Mouse (Mus musculus) neural tube, embryonic 15.5 days (tissue): ENCODE data around the gene Gm17651. TPM values are rescaled to one million over a fixed set of nuclear protein-coding genes. Genes with fewer than 3 reads are reported as not detected.

Source experiments
- ATAC-seq: fragments of 200-750 bp; cut with Nextera tagmentation; 2 replicates; pipeline ENCODE4 v1.8.0; 2017; ENCODE audit warnings: mild to moderate bottlenecking, moderate TSS enrichment, moderate library complexity; ENCODE audit not compliant: low FRiP score
- H3K27ac ChIP-seq: fragments of 300-500 bp; sonication (generic); replicated peaks from 2 replicates; pipeline ENCODE4 v1.5.1; 2015; ENCODE audit warnings: mild to moderate bottlenecking, inconsistent platforms
- H3K27me3 ChIP-seq: fragments of 300-500 bp; sonication (generic); replicated peaks from 2 replicates; pipeline ENCODE4 v1.6.1; 2015; ENCODE audit warnings: inconsistent platforms
- H3K36me3 ChIP-seq: fragments of 300-500 bp; sonication (generic); 2 replicates; pipeline ENCODE4 v1.6.1; 2015; ENCODE audit warnings: inconsistent platforms
- H3K4me1 ChIP-seq: fragments of 300-500 bp; sonication (generic); 2 replicates; pipeline ENCODE4 v1.6.1; 2015; ENCODE audit warnings: inconsistent platforms
- H3K4me2 ChIP-seq: fragments of 300-500 bp; sonication (generic); 2 replicates; pipeline ENCODE4 v1.6.1; 2015; ENCODE audit warnings: inconsistent platforms, mild to moderate bottlenecking, moderate library complexity
- H3K4me3 ChIP-seq: fragments of 300-500 bp; sonication (generic); replicated peaks from 2 replicates; pipeline ENCODE4 v1.5.1; 2015; ENCODE audit warnings: mild to moderate bottlenecking, inconsistent platforms
- H3K9ac ChIP-seq: fragments of 300-500 bp; sonication (generic); replicated peaks from 2 replicates; pipeline ENCODE4 v1.6.1; 2015; ENCODE audit warnings: mild to moderate bottlenecking, inconsistent platforms
- H3K9me3 ChIP-seq: fragments of 300-500 bp; sonication (generic); replicated peaks from 2 replicates; pipeline ENCODE4 v1.6.1; 2016; ENCODE audit warnings: inconsistent platforms
- WGBS: fragments of 180-500 bp; shearing (Covaris S2); methylation state at CpG from one replicate; pipeline ENCODE4 v1.1.7; 2015; ENCODE audit warnings: mixed read lengths; 5-methylcytosine and 5-hydroxymethylcytosine counted together
- polyA plus RNA-seq: library from polyadenylated mRNA; unstranded; fragments of >200 nt; fragmentation: Nextera tagmentation; extraction: Ambion mirVana; gene quantifications from 2 replicates; pipeline ENCODE4 v1.2.1, GENCODE M21; 2015

The Gm17651 gene
- polyA plus RNA-seq, 1 experiment from 2014 or later: not detected

- no peak overlapping the region for H3K9ac ChIP-seq
- H3K27me3 ChIP-seq: no peaks in the 10 kb centered on the region
- WGBS: 83% methylated on average over 6 of the region's 6 CpGs
- no peaks in the 10 kb centered on the region for H3K9me3 ChIP-seq
- ATAC-seq: no peak
- peaks cover 79% of the 10 kb centered on the region for H3K36me3 ChIP-seq
- H3K4me2 ChIP-seq: no peak overlapping the region
- no peaks in the 10 kb centered on the region for H3K4me1 ChIP-seq
- H3K4me3 ChIP-seq: no peak overlapping the region
- H3K27ac ChIP-seq: no peak overlapping the region
Observed at GRCm38 (mm10) chr3:97693806-97694205, 19.3 kb upstream of the Gm17651 start.

- Histone ChIP-seq H3K4me2 (no peak overlapping the region), H3K27ac (no peak overlapping the region), H3K9ac (no peak overlapping the region), H3K4me1 (no peaks in the 10 kb centered on the region), H3K9me3 (no peaks in the 10 kb centered on the region), H3K27me3 (no peaks in the 10 kb centered on the region), H3K4me3 (no peak overlapping the region), H3K36me3 (peaks cover 67% of the 10 kb centered on the region)
- ATAC-seq: no peak
- WGBS: 41% methylated on average over 12 of the region's 12 CpGs
Observed at GRCm38 (mm10) chr3:97691443-97692017, 17.0 kb upstream of the Gm17651 start.

- Histone ChIP-seq H3K27ac (no peak overlapping the region), H3K9ac (no peak overlapping the region), H3K36me3 (peaks cover 60% of the 10 kb centered on the region), H3K4me2 (no peak overlapping the region), H3K27me3 (no peaks in the 10 kb centered on the region), H3K4me1 (no peaks in the 10 kb centered on the region), H3K9me3 (no peaks in the 10 kb centered on the region), H3K4me3 (no peak overlapping the region)
- WGBS: 71% methylated on average over 7 of the region's 7 CpGs
- ATAC-seq: no peak
Observed at GRCm38 (mm10) chr3:97690590-97690989, 16.1 kb upstream of the Gm17651 start.

GRCm38 (mm10) chr3:97689289-97689688, 14.8 kb upstream of the Gm17651 start:
- no peak overlapping the region for H3K9ac ChIP-seq
- H3K27me3 ChIP-seq: no peaks in the 10 kb centered on the region
- no peaks in the 10 kb centered on the region for H3K9me3 ChIP-seq
- no peak for ATAC-seq
- H3K36me3 ChIP-seq: peaks cover 47% of the 10 kb centered on the region
- no peaks in the 10 kb centered on the region for H3K4me1 ChIP-seq
- no peak overlapping the region for H3K4me2 ChIP-seq
- no peak overlapping the region for H3K27ac ChIP-seq
- H3K4me3 ChIP-seq: no peak overlapping the region
- WGBS: 83% methylated on average over 2 of the region's 2 CpGs

- Histone ChIP-seq H3K36me3 (peaks cover 22% of the 10 kb centered on the region), H3K4me2 (no peak overlapping the region), H3K4me1 (peaks cover 16% of the 10 kb centered on the region), H3K9me3 (no peaks in the 10 kb centered on the region), H3K27ac (no peak overlapping the region), H3K27me3 (peaks cover 13% of the 10 kb centered on the region; the same call in 1 of the 2 replicates), H3K9ac (no peak overlapping the region), H3K4me3 (no peak overlapping the region)
- whole genome bisulfite sequencing: 87% methylated on average over 4 of the region's 4 CpGs
- no peak for ATAC-seq
Observed at GRCm38 (mm10) chr3:97686372-97687117, 12.1 kb upstream of the Gm17651 start.

- Histone ChIP-seq H3K4me1 (peaks cover 26% of the 10 kb centered on the region), H3K4me2 (peak overlapping the region; percentile 37), H3K9me3 (no peaks in the 10 kb centered on the region), H3K9ac (no peak overlapping the region), H3K27me3 (peaks cover 13% of the 10 kb centered on the region; the same call in 1 of the 2 replicates), H3K27ac (no peak overlapping the region), H3K36me3 (no peaks in the 10 kb centered on the region), H3K4me3 (no peak overlapping the region)
- ATAC-seq: 0 out of 2 replicates have a peak, but pooled peaks have one; percentile 6
- WGBS: 13% methylated on average over 16 of the region's 16 CpGs
Observed at GRCm38 (mm10) chr3:97683560-97684195, 9.2 kb upstream of the Gm17651 start.

- H3K4me3 ChIP-seq: peak overlapping the region; percentile 39; the same call in 1 of the 2 replicates
- no peaks in the 10 kb centered on the region for H3K36me3 ChIP-seq
- peaks cover 26% of the 10 kb centered on the region for H3K4me1 ChIP-seq
- no peak overlapping the region for H3K27ac ChIP-seq
- no peaks in the 10 kb centered on the region for H3K9me3 ChIP-seq
- WGBS: 26% methylated on average over 5 of the region's 5 CpGs
- H3K4me2 ChIP-seq: peak overlapping the region; percentile 82
- H3K9ac ChIP-seq: no peak overlapping the region
- no peak for ATAC-seq
- H3K27me3 ChIP-seq: peaks cover 13% of the 10 kb centered on the region; the same call in 1 of the 2 replicates
Observed at GRCm38 (mm10) chr3:97682576-97682975, 8.1 kb upstream of the Gm17651 start.

GRCm38 (mm10) chr3:97682159-97682502, 7.6 kb upstream of the Gm17651 start:
- peak overlapping the region; percentile 82 for H3K4me2 ChIP-seq
- peak overlapping the region; percentile 39 for H3K4me3 ChIP-seq
- peaks cover 13% of the 10 kb centered on the region; the same call in 1 of the 2 replicates for H3K27me3 ChIP-seq
- 2% methylated on average over 11 of the region's 11 CpGs for WGBS
- peaks cover 26% of the 10 kb centered on the region for H3K4me1 ChIP-seq
- peak overlapping the region; percentile 51; the same call in 1 of the 2 replicates for H3K9ac ChIP-seq
- H3K27ac ChIP-seq: no peak overlapping the region
- ATAC-seq: no peak
- no peaks in the 10 kb centered on the region for H3K36me3 ChIP-seq
- H3K9me3 ChIP-seq: no peaks in the 10 kb centered on the region

GRCm38 (mm10) chr3:97681321-97682158, 7.0 kb upstream of the Gm17651 start:
- Histone ChIP-seq H3K9me3 (no peaks in the 10 kb centered on the region), H3K27ac (0 out of 2 replicates have a peak overlapping the region, but pooled peaks have one; percentile 42), H3K4me3 (peak overlapping the region; percentile 39), H3K4me2 (peak overlapping the region; percentile 82), H3K4me1 (peaks cover 26% of the 10 kb centered on the region), H3K9ac (peak overlapping the region; percentile 51), H3K27me3 (peaks cover 13% of the 10 kb centered on the region; the same call in 1 of the 2 replicates), H3K36me3 (no peaks in the 10 kb centered on the region)
- WGBS: 2% methylated on average over 33 of the region's 33 CpGs
- ATAC-seq: peak; percentile 69; the same call in 1 of the 2 replicates

- peaks cover 13% of the 10 kb centered on the region; the same call in 1 of the 2 replicates for H3K27me3 ChIP-seq
- ATAC-seq: peak; percentile 69
- peak overlapping the region; percentile 82 for H3K4me2 ChIP-seq
- H3K9me3 ChIP-seq: no peaks in the 10 kb centered on the region
- 0 out of 2 replicates have a peak overlapping the region, but pooled peaks have one; percentile 42 for H3K27ac ChIP-seq
- no peaks in the 10 kb centered on the region for H3K36me3 ChIP-seq
- WGBS: 1% methylated on average over 28 of the region's 28 CpGs
- peak overlapping the region; percentile 51 for H3K9ac ChIP-seq
- H3K4me1 ChIP-seq: peaks cover 26% of the 10 kb centered on the region
- H3K4me3 ChIP-seq: peak overlapping the region; percentile 39
Observed at GRCm38 (mm10) chr3:97680631-97681320, 6.3 kb upstream of the Gm17651 start.
